Mouse (Mus musculus) limb, embryonic 13.5 days (tissue): ENCODE results near the gene Ppp4c. TPM values are rescaled to one million over a fixed set of nuclear protein-coding genes. Genes with fewer than 3 reads are reported as not detected.
A peak's percentile ranks its signal among the peaks of the same experiment; 100 is the strongest.

Experiments used
- ATAC-seq: fragments of 200-750 bp; cut with Nextera tagmentation; 2 replicates; pipeline ENCODE4 v1.8.0; 2017; ENCODE audit warnings: low read depth, moderate number of reproducible peaks, moderate TSS enrichment; ENCODE audit not compliant: low FRiP score
- H3K27ac ChIP-seq: fragments of 300-500 bp; sonication (generic); 2 replicates; pipeline ENCODE4 v1.5.1; 2015; ENCODE audit warnings: inconsistent platforms, mild to moderate bottlenecking, moderate library complexity
- H3K27me3 ChIP-seq: fragments of 300-500 bp; sonication (generic); 2 replicates; pipeline ENCODE4 v1.6.1; 2015; ENCODE audit warnings: mild to moderate bottlenecking, inconsistent platforms
- H3K36me3 ChIP-seq: fragments of 300-500 bp; sonication (generic); 2 replicates; pipeline ENCODE4 v1.6.1; 2015; ENCODE audit warnings: inconsistent platforms, mild to moderate bottlenecking, moderate library complexity
- H3K4me1 ChIP-seq: fragments of 300-500 bp; sonication (generic); 2 replicates; pipeline ENCODE4 v1.6.1; 2015; ENCODE audit warnings: inconsistent platforms
- H3K4me2 ChIP-seq: fragments of 300-500 bp; sonication (generic); replicated peaks from 2 replicates; pipeline ENCODE4 v1.6.1; 2015; ENCODE audit warnings: inconsistent platforms, mild to moderate bottlenecking, moderate library complexity
- H3K4me3 ChIP-seq: fragments of 300-500 bp; sonication (generic); 2 replicates; pipeline ENCODE4 v1.5.1; 2015; ENCODE audit warnings: moderate library complexity, mild to moderate bottlenecking, inconsistent platforms
- H3K9ac ChIP-seq: fragments of 300-500 bp; sonication (generic); 2 replicates; pipeline ENCODE4 v1.6.1; 2015; ENCODE audit warnings: mild to moderate bottlenecking, inconsistent platforms
- H3K9me3 ChIP-seq: fragments of 300-500 bp; sonication (generic); 2 replicates; pipeline ENCODE4 v1.6.1; 2016; ENCODE audit warnings: inconsistent platforms
- WGBS: fragments of 180-500 bp; shearing (Covaris S2); methylation state at CpG from one replicate; pipeline ENCODE4 v1.1.7; 2015; 5-methylcytosine and 5-hydroxymethylcytosine counted together
- polyA plus RNA-seq: library from polyadenylated mRNA; unstranded; fragments of >200 nt; fragmentation: Nextera tagmentation; extraction: Ambion mirVana; gene quantifications from 2 replicates; pipeline ENCODE4 v1.2.1, GENCODE M21; 2015

The Ppp4c gene
- polyA plus RNA-seq, result 287 and 322 TPM in 2 replicates

DNA sequence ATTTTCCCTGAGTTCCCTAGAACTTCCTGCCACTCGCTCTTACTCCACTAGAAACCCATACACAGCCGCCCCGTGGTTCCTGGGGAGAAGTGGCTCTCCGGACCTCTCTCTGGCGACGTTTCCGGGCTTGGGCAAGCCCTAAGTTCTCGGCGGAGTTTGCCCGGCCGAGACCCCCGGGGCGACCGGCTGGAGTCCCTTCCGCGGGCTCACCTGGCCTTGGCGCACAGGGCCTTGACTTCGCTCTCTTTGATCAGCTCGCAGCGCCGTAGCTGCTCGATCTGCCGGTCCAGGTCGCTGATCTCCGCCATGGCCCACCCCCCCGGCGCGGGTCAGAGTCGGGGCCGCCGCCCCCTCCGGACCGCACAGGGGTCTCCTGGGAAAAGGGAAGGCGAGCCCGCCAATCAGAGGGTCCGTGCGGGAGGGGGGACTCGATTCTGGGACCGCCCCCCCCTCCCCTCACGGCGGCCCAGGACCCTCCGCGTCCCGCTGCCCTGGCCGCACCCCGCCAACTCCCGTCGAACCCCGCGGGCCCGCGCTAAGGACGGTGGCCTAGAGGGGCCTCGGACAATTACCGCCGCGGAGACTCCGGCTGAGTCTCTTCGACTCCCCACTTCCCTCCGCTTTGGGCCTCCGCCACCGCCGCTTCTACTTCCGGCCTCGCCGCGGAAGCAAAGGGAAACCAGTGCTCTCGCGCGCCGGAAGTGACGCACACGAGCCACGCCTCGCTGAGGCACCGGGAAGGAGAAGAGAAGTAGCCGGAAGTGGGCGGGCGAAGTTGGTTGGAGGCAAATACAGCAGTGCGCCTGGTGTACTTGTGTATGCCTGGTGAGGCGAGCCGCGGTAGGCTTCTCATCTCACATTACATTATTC, at the start of gene Ppp4c:
Ppp4c (minus strand) TSS at position 646 of the 870 bp plus-strand sequence.
- under 1% methylated on average over 66 of the region's 83 CpGs for WGBS
- Histone ChIP-seq H3K36me3 (peaks cover 65% of the 10 kb centered on the region), H3K4me2 (peak within 1 kb of the TSS; percentile 77), H3K9me3 (no peaks in the 10 kb centered on the region), H3K4me1 (peaks cover 33% of the 10 kb centered on the region), H3K27me3 (no peaks in the 10 kb centered on the region), H3K27ac (peak within 1 kb of the TSS; percentile 96), H3K4me3 (peak within 1 kb of the TSS; percentile 94), H3K9ac (peak within 1 kb of the TSS; percentile 97)
- peak; percentile 94 for ATAC-seq

- ATAC-seq, result no peak
- no peak overlapping the region for H3K4me2 ChIP-seq
- H3K9ac ChIP-seq, result no peak overlapping the region
- peaks cover 20% of the 10 kb centered on the region for H3K27me3 ChIP-seq
- H3K27ac ChIP-seq, result no peak overlapping the region
- H3K4me3 ChIP-seq, result no peak overlapping the region
- H3K36me3 ChIP-seq, result no peaks in the 10 kb centered on the region
- H3K4me1 ChIP-seq, result peaks cover 6% of the 10 kb centered on the region; the same call in 1 of the 2 replicates
- WGBS, result 95% methylated on average over 1 of the region's 1 CpGs
- no peaks in the 10 kb centered on the region for H3K9me3 ChIP-seq
Observed at GRCm38 (mm10) chr7:126833294-126833693, 41.0 kb upstream of the Ppp4c start.

GRCm38 (mm10) chr7:126832036-126832598, 39.8 kb upstream of the Ppp4c start:
- no peak overlapping the region for H3K9ac ChIP-seq
- no peaks in the 10 kb centered on the region for H3K36me3 ChIP-seq
- WGBS, result 1% methylated on average over 21 of the region's 21 CpGs
- H3K27ac ChIP-seq, result no peak overlapping the region
- peak overlapping the region; percentile 15 for H3K4me3 ChIP-seq
- peak overlapping the region; percentile 53 for H3K4me2 ChIP-seq
- H3K4me1 ChIP-seq, result peaks cover 6% of the 10 kb centered on the region; the same call in 1 of the 2 replicates
- peaks cover 20% of the 10 kb centered on the region for H3K27me3 ChIP-seq
- ATAC-seq, result peak; percentile 51; the same call in 1 of the 2 replicates
- H3K9me3 ChIP-seq, result no peaks in the 10 kb centered on the region

GRCm38 (mm10) chr7:126831539-126831938, 39.2 kb upstream of the Ppp4c start, which contains the start of gene 4930451I11Rik:
TSS of gene 4930451I11Rik (minus strand) at chr7:126831639.
- Histone ChIP-seq H3K36me3 (no peaks in the 10 kb centered on the region), H3K4me3 (peak within 1 kb of the TSS; percentile 15), H3K4me2 (peak within 1 kb of the TSS; percentile 53), H3K4me1 (peaks cover 6% of the 10 kb centered on the region; the same call in 1 of the 2 replicates), H3K9me3 (no peaks in the 10 kb centered on the region), H3K27ac (no peak within 1 kb of the TSS), H3K9ac (no peak within 1 kb of the TSS), H3K27me3 (peaks cover 20% of the 10 kb centered on the region)
- ATAC-seq, result no peak
- WGBS, result 58% methylated on average over 5 of the region's 5 CpGs

- Histone ChIP-seq H3K9me3 (no peaks in the 10 kb centered on the region), H3K4me2 (no peak overlapping the region), H3K4me1 (peaks cover 8% of the 10 kb centered on the region), H3K27ac (no peak overlapping the region), H3K4me3 (no peak overlapping the region), H3K9ac (no peak overlapping the region), H3K36me3 (no peaks in the 10 kb centered on the region), H3K27me3 (peaks cover 66% of the 10 kb centered on the region)
- no peak for ATAC-seq
- WGBS, result 70% methylated on average over 5 of the region's 5 CpGs
Observed at GRCm38 (mm10) chr7:126825952-126826351, 33.7 kb upstream of the Ppp4c start.

GRCm38 (mm10) chr7:126825403-126825802, 33.1 kb upstream of the Ppp4c start:
- Histone ChIP-seq H3K9ac (no peak overlapping the region), H3K4me2 (no peak overlapping the region), H3K36me3 (no peaks in the 10 kb centered on the region), H3K4me1 (peaks cover 8% of the 10 kb centered on the region), H3K4me3 (no peak overlapping the region), H3K27me3 (peaks cover 65% of the 10 kb centered on the region), H3K9me3 (no peaks in the 10 kb centered on the region), H3K27ac (no peak overlapping the region)
- WGBS, result 17% methylated on average over 8 of the region's 8 CpGs
- no peak for ATAC-seq

- peaks cover 56% of the 10 kb centered on the region for H3K27me3 ChIP-seq
- no peak overlapping the region for H3K9ac ChIP-seq
- no peaks in the 10 kb centered on the region for H3K9me3 ChIP-seq
- WGBS, result 13% methylated on average over 10 of the region's 10 CpGs
- ATAC-seq, result no peak
- no peak overlapping the region for H3K27ac ChIP-seq
- peaks cover 8% of the 10 kb centered on the region for H3K4me1 ChIP-seq
- H3K4me2 ChIP-seq, result no peak overlapping the region
- no peak overlapping the region for H3K4me3 ChIP-seq
- no peaks in the 10 kb centered on the region for H3K36me3 ChIP-seq
Observed at GRCm38 (mm10) chr7:126823940-126824339, 31.6 kb upstream of the Ppp4c start.

- Histone ChIP-seq H3K4me3 (peak overlapping the region; percentile 32), H3K4me2 (peak overlapping the region; percentile 56), H3K27me3 (peaks cover 51% of the 10 kb centered on the region), H3K9me3 (no peaks in the 10 kb centered on the region), H3K9ac (0 out of 2 replicates have a peak overlapping the region, but pooled peaks have one; percentile 13), H3K27ac (no peak overlapping the region), H3K4me1 (peaks cover 8% of the 10 kb centered on the region), H3K36me3 (no peaks in the 10 kb centered on the region)
- no peak for ATAC-seq
- WGBS, result 3% methylated on average over 14 of the region's 19 CpGs
Observed at GRCm38 (mm10) chr7:126823202-126823711, 31.0 kb upstream of the Ppp4c start.

GRCm38 (mm10) chr7:126822741-126823140, 30.4 kb upstream of the Ppp4c start:
- Histone ChIP-seq H3K4me3 (peak overlapping the region; percentile 32), H3K27ac (no peak overlapping the region), H3K4me1 (peaks cover 8% of the 10 kb centered on the region), H3K9me3 (no peaks in the 10 kb centered on the region), H3K36me3 (no peaks in the 10 kb centered on the region), H3K4me2 (peak overlapping the region; percentile 56), H3K27me3 (peaks cover 51% of the 10 kb centered on the region), H3K9ac (no peak overlapping the region)
- whole genome bisulfite sequencing, result 14% methylated on average over 9 of the region's 9 CpGs
- no peak for ATAC-seq

- 22% methylated on average over 7 of the region's 7 CpGs for WGBS
- Histone ChIP-seq H3K9me3 (no peaks in the 10 kb centered on the region), H3K4me2 (no peak overlapping the region), H3K27me3 (peaks cover 51% of the 10 kb centered on the region), H3K27ac (no peak overlapping the region), H3K9ac (no peak overlapping the region), H3K4me1 (peaks cover 8% of the 10 kb centered on the region), H3K4me3 (no peak overlapping the region), H3K36me3 (no peaks in the 10 kb centered on the region)
- 0 out of 2 replicates have a peak, but pooled peaks have one; percentile 15 for ATAC-seq
Observed at GRCm38 (mm10) chr7:126821835-126822511, 29.7 kb upstream of the Ppp4c start.

GRCm38 (mm10) chr7:126818818-126819217, 26.5 kb upstream of the Ppp4c start:
- H3K9ac ChIP-seq, result no peak overlapping the region
- H3K9me3 ChIP-seq, result no peaks in the 10 kb centered on the region
- ATAC-seq, result no peak
- H3K4me3 ChIP-seq, result no peak overlapping the region
- WGBS, result 23% methylated on average over 1 of the region's 1 CpGs
- peaks cover 8% of the 10 kb centered on the region for H3K4me1 ChIP-seq
- H3K27me3 ChIP-seq, result peaks cover 28% of the 10 kb centered on the region
- H3K4me2 ChIP-seq, result no peak overlapping the region
- H3K36me3 ChIP-seq, result no peaks in the 10 kb centered on the region
- no peak overlapping the region for H3K27ac ChIP-seq
